Mouse (Mus musculus) inflammation-experienced regulatory T-cells, adult 6 months (primary cell): ENCODE data around the gene Gm21497. TPM values are rescaled to one million over a fixed set of nuclear protein-coding genes. Genes with fewer than 3 reads are reported as not detected.
"Not testable (repeated sequence)": the region's sequence is repeated elsewhere in the genome, so short reads cannot be mapped to it uniquely, and the experiment has no call there.

Experiments
- ATAC-seq: one replicate; pipeline ENCODE4 v1.8.0; 2017
- polyA plus RNA-seq, 3 experiments: library from polyadenylated mRNA; unstranded; fragments of 100-300 nt; shearing (Covaris generic); gene quantifications; one replicate each; pipeline ENCODE4 v1.2.1; 2017

Gene Gm21497
- polyA plus RNA-seq, result not detected

DNA sequence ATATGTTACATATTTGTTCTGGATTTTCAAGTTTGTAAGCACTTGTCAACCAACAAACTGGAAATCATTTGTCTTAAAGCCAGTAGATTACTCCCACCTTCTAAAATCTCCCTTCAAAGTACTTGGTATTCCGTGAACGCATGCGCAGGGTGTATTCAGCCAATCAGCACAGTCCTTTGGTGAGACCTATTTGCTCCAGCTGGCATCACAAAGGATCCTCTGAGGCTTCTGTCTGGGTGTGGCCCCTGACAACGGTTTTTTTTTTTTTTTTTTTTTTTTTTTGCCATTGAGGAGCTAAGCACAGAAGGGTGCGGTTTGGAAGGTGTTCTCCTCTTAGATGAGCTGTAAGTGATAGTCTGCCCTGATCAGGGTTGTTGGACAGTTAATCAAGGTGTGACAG is at the start of gene Gm21497:
Gm21497 (plus strand) TSS at position 301 of the 400 bp plus-strand sequence.
- ATAC-seq, result not testable (repeated sequence)
